Mouse (Mus musculus) left cerebral cortex, postnatal 10 days (tissue): ENCODE measurements around the gene Pdcd10. TPM values are rescaled to one million over a fixed set of nuclear protein-coding genes. Genes with fewer than 3 reads are reported as not detected.

ENCODE experiments used
- DNase-seq, 2 experiments: peaks; one replicate each; pipeline ENCODE4 v3.0.0; 2021 to 2022; ENCODE audit warnings: low spot score in 2 of 2, mixed read lengths in 1 of 2; ENCODE audit errors: extremely low spot score in 1 of 2
- intact Hi-C: fragments of 180-260 bp; cut with DNase I; formaldehyde crosslinking; loops from one replicate; pipeline ENCODE4 v1.15.1; 2025
- total RNA-seq, 2 experiments: library from RNA; stranded (reverse); gene quantifications; 2 replicates each; pipeline ENCODE4 v1.2.3; 2021

Pdcd10 gene
- total RNA-seq, result 10 to 100 TPM; 64.6 to 74.9 TPM

DNA sequence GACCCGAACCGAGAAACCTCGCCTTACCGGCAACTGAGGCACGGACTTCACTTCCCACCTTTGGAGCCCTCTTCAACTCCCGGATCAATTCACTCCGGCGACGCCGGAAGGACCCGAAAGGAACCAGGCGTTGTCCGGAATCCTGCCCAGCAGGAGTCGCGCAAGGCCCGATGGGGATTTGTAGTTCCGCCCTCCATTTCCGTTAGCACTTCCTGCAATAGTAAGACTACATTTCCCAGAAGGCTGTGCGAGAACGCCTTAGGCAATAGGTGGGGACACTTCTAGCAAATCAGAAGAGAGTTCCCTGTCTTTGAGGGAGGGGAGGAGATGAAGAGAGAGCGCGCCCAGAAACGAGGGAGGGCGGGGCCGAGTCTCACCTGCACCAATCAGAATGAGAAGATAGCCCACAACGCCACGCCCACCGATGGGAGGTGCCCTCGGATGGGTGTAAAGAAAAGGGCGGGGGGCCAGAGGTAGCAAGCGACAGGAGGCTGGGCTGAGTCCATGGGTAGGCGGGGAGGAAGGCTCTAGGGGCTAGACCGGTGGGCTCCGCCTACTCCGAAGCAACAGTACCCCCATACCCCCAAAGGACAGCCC, at the start of gene Pdcd10:
Gene Pdcd10 (minus strand): TSS at position 162 of the 597 bp plus-strand sequence.
- intact Hi-C loops, result no loop called here
- peak; percentile 100 for DNase-seq

DNA sequence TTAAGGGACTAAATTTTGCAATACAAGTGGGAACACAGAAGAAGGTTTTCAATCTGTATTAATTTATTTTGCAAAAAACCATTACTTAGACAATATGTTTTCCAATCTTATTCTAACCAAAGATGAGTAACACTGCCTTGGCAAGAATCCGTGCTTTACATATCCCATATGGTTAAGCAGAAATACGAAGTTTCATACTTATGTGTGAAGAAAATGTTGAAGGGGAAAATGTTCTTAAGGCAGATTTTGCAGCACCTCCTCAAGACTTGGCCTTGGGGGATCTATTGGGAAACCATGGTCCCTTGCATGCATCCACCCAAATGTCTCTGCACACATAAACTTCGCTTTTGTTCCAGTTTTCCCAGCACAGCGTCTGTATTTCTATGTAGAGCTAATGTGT, 28.2 kb upstream of the Pdcd10 start:
- intact Hi-C loops, result no loop called here
- DNase-seq, result peak in 1 of 2 experiments; percentile 13

DNA sequence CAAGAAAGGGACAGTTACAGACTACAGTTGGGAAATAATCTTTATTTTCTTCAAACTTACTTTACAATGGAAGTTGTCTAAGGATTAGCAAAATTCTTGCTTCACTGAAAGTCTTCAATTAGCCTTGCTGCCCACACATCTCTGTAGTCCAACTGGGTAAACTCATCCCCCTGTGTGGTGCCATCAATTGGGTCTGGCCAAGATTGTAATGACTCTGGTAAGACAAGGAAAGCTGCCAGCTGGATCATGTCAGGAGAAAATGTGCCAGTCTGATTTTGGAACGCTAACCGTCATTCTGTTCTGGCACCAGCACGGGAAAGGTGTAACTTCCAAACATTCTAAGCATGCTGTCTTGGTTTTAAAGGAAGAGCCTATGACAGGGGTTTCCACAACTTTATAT, 26.6 kb upstream of the Pdcd10 start:
- no peak for DNase-seq
- intact Hi-C loops, result no loop called here

DNA sequence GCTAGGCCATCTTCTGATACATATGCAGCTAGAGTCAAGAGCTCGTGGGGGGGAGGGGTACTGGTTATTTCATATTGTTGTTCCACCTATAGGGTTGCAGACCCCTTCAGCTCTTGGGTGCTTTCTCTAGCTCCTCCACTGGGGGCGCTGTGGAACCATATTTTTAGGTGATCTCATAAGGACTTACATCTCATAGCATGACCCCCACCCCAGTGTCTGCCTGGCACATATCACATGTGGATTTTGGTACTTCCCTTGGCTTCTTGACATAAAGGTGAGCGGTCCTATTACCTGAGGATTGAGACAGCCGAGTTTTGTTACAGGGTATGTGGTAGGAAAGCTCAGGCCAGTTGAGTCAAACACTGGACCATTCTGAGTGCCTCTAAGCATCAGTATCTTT, 22.7 kb upstream of the Pdcd10 start:
- peak in 1 of 2 experiments; percentile 22 for DNase-seq
- intact Hi-C loops, result no loop called here

DNA sequence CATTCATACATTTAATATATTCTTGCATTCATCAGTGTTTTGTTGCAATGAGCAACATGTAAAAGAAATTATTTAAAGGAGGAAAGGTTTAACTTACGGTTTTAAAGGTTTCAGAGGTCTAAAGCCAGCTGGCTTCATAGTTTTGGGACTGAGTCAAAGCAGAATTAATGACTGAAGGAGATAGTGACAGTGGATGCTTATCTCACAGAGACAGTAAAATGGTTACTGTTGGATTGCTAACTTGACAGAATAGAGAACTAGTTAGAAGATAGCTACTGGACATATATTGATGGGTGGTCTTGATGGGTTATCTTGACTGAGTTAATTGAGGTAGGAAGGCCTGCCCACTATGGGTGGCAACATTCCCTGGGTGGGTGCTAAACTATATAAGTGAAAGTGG, 18.9 kb upstream of the Pdcd10 start:
- no peak for DNase-seq
- intact Hi-C loops, result no loop called here

DNA sequence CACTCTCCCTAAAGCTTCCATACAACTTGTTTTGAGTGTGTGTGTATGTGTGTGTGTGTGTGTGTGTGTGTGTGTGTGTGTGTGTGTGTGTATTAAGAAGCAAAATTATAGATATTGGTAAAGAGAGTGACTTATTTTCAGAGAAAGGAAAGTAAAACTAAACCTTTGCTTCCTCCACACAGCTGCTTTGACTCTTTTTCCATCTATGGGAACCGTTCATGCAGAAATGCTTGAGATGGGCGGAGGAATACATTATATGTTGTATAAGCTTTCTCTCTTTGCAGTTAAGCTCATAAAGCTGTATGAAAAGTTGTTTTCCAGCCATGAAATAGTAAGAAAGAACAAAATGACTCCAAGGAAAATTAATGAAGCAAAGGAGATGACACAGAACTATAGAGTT, 17.4 kb upstream of the Pdcd10 start:
- intact Hi-C loops, result no loop called here
- DNase-seq, result no peak

DNA sequence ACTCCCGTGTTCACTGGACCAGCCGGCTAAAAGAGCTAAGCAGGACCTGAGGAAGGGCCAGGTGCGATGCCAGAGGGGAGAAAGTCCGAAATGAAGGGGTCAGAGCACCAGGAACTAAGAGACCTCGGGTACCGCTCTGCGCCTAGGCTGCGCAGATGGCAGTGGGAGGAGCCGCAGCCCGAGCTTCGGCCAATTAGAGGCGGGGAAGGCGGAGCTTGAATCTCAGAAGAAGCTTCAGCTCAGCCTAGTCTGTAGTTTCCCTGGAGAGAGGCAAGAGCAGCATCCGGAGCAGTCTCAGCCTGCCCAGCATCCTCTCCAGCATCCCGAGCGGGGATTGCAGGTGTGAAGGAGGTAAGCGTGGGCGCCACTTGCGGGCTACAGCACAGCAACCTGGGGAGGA, 636 bp upstream of the Pdcd10 start, which contains the start of gene Serpini1:
Gene Serpini1 (plus strand): TSS at position 256 of the 400 bp plus-strand sequence.
- intact Hi-C loops, result no loop called here

DNA sequence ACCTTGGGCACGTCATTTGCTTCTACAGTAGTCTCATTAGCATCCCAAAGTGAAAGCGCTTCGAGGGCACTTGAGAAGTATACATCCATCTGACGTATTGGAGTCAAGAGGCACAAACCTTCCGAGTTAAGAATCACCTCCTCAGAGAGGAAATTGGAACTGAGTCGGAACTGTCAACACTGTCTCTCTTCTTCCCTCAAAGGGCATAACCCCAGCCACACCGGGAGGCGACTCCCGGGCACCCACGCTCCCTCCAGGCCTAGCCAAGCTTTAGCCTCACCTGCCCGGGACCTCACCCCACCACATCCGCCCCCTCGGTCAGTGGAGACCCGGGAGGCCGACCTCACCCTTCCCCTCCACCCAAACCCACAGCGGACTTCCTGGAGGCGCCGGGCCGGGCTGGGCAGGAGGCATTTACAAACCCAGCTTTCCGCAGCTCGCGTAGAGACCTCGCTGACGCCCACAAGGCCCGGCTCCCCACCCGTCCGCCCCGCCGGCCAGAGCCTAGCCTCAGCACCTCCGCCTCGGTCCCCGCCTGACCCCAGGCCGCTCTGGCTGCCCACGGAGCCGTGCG, 448 bp downstream of the Pdcd10 start:
- intact Hi-C loops, result no loop called here
- no peak for DNase-seq

More for the DNA sequence above, 636 bp upstream of the Pdcd10 start, which contains the start of gene Serpini1:
- peak; percentile 87 to 92 for DNase-seq

DNA sequence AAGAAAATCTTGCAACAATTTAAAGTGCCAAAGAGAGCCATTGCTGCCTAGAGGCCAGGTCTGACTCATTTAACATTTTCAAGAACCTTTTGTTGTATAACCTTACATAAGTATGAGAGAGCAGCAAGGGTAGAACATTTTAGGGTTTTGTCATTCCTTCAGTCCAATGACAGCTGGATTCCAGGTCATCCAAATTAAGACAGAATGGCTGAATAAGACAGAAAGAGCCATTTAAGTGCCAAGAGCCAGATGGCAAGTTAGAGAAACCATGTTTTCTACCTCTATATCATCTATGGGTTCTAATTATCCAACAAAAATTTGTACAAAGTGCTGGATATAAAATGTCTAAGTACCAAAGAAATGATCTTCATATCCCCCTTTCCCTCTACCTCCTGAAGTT, 5.4 kb downstream of the Pdcd10 start:
- intact Hi-C loops, result no loop called here
- DNase-seq, result no peak

DNA sequence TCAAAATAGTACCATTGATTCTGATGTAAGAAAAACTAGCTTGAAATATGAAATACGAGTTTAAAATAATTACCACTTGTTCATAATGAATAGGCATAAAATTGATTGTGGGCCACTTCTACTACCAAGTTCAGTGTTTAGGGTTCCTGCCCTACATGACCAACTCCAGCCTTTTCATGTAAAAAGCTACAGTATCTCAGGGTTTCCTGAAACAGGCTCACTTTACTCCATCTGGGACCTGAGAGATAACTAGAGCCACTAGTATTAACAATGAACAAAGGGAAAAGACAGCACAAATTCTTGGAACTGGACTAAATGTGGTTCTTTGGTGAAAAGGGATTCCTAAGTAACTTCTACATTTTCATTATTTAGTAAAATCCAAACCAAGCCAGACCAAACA, 12.4 kb downstream of the Pdcd10 start:
- intact Hi-C loops, result no loop called here
- no peak for DNase-seq

DNA sequence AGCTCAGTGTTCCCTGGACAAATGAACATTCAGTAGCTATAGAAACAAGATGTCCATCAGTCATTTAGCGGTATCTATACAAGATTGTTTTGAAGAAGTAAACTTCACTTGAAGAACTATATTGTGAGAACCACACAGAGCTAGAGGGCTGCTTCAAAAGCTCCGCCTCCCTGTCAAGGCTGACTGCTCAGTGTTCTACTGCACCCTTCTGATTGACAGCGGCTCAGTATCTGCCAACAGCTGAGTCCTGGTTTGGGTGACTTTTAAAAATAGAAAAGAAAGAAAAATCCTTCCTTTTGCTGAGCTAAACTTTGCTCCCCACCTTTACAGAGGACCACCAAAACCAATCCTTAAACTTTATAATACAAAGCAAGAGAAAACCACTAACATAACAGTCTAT, 13.8 kb downstream of the Pdcd10 start:
- intact Hi-C loops, result no loop called here
- DNase-seq, result no peak

DNA sequence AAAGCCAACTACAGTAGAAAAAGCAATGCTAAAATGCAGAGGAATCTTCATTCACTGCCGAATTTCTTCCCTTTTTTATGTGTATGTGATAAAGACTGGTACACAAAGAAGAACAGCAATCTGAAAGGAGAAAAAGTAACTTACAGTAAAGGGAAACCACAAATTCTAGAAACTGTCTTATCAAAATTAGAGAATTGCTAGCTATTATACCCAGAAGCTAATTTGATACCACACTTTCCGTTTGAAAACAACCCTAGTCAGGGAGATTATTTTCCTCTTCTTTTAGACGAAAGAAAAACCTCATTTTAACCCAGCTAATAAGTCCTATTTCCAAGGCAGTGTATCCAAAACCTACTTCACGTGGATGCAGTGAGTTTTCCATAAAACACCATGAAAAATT, 15.4 kb downstream of the Pdcd10 start:
- intact Hi-C loops, result no loop called here
- no peak for DNase-seq

DNA sequence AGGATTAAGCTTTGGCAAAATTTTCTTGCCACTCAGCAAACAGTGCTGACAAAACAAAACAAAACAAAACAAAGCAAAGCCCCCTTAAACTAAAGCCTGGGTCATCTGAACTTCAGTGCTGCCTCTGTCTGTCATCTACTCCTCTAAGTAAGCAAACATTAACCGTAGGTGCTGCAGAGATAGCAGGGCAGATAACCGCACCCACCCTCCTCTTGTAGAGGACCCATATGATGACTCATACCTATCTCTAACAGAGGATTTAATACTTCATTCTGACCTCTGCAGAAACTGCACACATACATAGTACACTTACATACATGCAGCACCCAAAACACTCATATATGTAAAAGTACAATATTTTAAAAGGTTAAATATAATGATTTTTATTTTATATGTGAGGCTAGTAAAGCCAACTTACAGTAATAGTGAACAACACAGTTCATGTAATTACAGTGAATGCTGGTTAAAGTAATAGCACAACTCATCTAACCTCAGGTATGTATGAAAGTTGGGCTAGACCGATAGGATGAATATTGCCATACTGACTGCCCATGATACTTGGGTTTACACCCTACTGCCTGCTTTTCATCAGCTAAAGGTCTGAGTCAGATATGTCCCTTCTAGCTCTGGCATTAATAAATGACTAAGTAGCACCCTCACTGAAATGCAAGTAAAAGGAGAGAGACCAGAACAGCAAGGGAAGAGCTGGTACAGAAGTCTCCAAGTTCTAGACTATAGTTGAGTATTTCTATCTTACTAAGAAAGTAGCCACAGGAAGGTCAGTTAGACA, 22.4 kb downstream of the Pdcd10 start:
- DNase-seq, result no peak
- intact Hi-C loops, result no loop called here

DNA sequence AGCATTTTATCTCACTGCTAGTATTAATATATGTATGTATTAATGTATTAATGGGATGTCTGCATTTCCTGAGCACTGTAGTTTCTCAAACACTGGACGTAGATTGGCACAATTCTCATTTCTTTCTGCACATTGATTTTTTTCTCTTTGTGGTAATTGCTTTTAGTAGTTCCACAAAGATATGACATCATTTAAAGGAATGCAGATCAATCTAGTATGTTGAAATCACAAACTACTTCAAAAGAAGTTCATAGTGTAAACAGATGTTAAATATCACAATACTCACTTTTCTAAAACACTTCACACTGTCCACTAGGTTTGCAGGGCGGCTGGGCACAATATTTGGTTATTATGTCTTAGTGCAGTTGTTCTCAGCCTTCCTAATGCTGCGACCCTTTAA, 25.6 kb downstream of the Pdcd10 start:
- DNase-seq, result no peak
- intact Hi-C loops, result no loop called here

DNA sequence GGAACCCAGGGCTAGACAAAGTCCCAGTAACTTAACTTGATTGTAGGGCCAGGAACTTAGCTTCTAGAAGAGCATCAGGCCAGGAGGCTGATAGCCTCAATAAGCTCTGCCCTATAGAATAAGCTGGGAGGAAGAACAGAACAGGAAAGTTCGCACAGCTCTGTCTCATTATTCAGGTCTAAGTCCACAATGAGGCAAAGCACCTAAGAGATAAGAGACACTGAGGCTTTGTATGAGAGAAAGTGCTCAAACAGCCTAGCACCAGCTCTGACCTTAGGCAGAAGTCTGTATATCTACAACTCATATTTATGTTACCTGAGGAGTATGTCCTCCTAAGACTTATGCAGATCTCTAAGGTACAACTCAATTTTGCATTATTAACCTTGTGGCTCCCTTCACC, 34.1 kb downstream of the Pdcd10 start:
- DNase-seq, result no peak
- intact Hi-C loops, result no loop called here

DNA sequence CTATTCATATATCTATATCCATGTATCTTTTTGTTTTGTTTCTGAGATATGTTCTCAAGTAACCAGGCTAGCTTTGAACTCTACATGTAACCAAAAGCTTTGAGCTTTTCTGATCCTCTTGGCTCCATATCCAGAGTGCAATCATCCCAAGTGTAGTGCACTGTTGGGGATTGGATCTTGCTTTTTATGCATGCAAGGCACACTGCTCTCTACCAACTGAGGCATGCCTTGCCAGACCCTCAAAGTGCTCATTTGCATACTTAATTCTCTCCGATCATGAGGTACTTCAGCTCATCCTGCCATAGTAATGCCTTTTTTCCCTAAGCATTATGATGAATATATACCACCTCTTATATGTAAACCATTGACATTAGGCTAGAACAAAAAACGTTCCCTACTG, 35.3 kb downstream of the Pdcd10 start:
- intact Hi-C loops, result no loop called here
- DNase-seq, result no peak

DNA sequence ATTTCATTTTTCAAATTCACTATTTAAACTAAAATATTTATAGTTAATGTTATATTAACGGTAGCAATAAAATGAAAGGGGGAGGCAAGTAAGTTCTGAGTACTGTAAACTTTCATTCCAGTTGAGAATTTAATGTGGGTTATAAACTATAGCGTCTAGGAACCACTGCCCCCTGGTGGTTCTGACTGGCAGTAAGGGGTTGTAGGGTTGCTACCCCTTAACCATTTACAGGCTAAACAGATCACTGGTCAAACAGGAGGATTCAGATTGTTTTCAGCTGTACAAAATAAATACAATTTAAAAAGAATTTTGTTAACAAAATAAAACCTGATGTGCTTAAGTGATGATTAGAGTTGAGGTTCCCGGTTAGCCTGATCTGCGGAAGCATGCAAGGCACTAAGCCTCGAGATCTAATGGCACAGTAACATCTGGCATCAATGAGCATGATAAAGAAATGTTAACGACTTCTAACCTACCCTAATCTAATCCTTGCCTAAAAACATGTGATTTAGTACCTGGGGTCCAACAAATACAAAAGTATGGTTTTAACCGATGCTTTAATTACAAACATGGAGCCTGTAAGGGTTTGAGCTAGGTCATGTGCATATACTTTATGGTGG, 38.9 kb downstream of the Pdcd10 start:
- DNase-seq, result peak; percentile 12 to 37
- intact Hi-C loops, result loop anchor here (10.0 kb wide), 1 partner anchor 293 kb away; no protein-coding TSS in a partner anchor

DNA sequence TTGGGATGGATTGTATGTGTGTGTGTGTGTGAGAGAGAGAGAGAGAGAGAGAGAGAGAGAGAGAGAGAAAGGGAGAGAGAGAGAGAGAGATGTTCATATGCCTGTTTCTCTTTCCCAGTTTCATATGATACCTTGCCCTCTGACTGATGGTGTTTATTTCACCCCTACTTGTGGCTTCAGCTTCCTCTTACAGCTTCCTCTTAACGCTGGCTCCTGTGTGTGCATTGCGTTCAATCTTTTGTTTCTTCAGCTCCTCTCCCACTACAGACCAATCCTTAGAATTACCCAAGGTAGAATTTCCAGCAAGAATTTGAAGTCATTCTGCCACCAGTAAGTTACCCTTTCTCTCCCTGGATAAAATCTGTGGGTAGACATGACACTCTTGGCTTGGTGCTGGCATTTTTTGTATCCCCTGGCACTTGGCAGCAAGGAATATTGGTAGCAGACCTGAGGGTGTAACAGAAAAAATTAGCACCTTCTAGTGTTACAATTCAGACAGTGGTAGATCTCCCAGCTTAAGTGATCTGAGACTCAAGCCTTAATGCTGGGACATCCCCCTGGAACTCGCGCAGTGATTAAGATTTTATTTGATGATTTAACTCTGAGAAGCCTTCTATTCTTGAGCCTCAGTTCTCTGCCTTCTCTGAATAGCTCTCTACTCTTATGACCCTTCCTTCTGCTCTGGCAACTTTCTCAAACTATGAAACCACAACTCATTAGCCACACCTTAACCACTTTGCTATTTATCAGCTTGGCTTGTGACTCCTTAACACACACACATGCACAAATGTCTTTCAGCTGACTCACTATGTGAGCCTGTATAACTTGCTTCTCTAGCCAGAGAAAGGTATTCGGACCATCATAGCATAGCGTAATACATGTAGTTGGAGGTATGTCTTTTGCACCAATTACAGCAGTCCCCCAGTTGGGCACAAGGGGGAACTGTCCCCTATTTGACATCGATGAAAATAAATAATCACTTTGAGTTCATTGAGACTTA, 57.4 kb downstream of the Pdcd10 start:
- intact Hi-C loops, result no loop called here
- no peak for DNase-seq

DNA sequence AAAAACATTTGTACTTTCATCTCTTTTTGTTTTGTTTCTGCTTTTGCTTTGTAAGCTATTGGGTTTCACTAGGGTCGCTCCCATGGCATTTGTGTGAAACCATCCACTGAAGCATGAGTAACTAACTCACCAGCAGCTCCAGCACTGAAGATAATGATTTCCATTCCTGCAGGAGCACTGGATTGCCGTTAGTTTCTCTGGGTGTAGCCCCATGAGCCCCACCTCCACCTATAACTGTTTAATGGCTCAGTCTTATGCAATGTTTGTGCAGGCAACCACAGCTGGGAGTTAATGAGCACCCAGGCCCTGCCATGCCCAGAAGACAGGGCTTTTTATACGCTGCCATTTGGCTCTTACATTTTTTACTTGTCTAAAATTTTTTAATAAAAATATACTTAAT, 63.7 kb downstream of the Pdcd10 start:
- intact Hi-C loops, result no loop called here
- no peak for DNase-seq
